Mouse (Mus musculus) cerebellum, adult 11-12 months (tissue): Measurements from ENCODE around the gene Mllt10.

ENCODE experiments used
- DNase-seq: peaks from one replicate; pipeline ENCODE4 v3.0.0; 2022

Gene Mllt10

GRCm38 (mm10) chr2:18034371-18035250 is 20.4 kb upstream of the Mllt10 start:
- no peak for DNase-seq

DNA sequence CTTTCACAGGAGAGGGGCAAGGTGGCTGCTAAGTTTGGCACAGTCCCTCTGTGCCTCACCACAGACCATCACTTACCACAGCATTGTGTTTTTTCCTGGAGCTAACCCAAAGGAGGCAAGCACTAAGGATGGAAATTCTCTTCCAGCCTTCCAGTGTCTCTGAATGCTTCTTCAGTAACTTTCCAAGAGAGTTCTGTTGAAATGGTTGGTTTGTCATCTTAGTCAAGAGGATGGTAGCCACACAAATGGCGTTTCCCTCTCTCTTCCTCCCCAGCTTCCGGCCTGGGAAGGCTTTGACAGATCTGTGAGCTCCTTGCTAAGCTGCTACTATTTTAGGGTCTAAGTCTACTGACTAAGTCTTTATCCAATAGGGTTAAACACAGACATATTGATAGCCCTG is 17.5 kb upstream of the Mllt10 start, which contains the start of gene A930004D18Rik:
Gene A930004D18Rik (minus strand): TSS at position 247 of the 400 bp plus-strand sequence.
- DNase-seq = no peak

GRCm38 (mm10) chr2:18038141-18038752 is 16.8 kb upstream of the Mllt10 start:
- no peak for DNase-seq

DNA sequence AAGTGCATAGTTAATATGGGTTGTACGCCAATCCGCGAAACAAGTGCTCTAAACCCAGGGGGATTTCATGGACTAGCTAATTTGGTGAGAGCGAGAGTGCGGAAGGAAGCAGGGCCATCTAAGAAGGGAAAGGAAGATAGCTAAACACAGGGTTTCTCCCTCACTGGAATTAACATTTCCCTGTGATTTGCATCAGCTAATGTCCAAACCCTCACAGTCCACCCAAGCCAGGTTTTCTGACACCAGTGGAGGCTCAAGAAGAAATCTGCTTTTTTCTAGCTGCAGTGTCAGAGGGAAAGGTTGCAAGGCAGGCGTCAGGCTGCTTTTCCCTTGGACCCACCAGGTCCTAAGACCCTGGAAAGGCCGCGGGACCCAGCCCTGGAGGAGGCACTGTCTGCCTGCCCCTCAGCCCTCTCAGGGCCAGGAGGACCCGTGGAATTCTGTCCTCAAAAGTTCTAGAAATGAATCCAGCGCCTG is 16.1 kb upstream of the Mllt10 start:
- no peak for DNase-seq

GRCm38 (mm10) chr2:18039566-18040290 is 15.3 kb upstream of the Mllt10 start:
- DNase-seq = no peak

- DNase-seq = no peak
Observed at GRCm38 (mm10) chr2:18040347-18041160, 14.5 kb upstream of the Mllt10 start.

DNA sequence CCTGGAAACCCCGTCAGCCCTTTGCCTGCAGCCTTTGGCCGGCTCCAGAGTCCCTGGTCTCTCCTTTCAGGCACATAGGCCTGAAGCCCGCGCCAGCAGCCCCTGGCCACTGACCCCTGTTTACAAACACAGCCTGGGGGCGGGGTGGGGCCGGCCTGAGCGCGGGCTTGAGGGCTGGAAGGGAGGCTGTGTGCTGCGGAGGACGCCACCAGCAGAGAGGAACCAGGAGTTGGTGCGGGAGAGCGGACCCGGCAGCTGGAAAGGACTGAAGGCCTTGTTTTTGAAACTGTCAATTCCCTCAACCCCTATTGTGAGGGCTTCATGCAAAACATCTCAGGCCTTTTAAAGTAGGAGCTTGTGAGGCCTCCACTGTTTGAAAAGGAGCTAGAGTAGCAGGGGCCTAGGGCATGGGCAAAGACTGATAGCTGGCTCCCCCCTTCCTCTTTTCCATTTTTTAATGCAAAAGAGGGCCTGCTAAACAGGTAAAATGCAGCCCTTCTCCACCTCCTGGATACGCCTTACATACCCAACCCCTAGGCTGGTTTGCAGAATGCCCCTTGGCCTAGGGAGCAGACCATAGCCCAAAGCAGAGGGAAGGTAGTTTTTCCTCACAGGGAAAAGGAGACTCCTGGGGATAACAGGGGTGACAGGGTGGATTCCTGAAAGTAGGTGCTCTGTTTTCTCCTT is 13.7 kb upstream of the Mllt10 start:
- no peak for DNase-seq

- DNase-seq = no peak
Observed at GRCm38 (mm10) chr2:18045143-18045780, 9.8 kb upstream of the Mllt10 start.

DNA sequence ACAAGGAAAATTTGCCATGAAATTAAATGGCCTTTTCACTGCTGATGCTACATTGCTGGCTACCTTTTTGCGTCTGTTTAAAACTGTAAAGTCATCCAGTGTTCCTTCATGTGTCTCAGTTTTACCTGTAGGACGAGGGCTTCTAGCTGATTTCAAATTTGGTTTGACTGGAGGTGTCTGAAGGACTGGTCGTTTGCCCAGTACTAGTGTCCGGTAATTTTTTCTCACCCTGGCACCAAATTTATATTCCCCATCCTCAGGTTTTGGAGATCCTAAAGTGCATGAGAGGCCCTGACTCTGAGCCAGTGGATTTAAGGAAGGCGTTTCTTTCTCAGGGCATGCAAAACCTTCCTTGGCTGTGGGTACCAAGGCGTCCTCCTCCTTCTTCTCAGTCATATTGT is 9.3 kb upstream of the Mllt10 start:
- no peak for DNase-seq

DNA sequence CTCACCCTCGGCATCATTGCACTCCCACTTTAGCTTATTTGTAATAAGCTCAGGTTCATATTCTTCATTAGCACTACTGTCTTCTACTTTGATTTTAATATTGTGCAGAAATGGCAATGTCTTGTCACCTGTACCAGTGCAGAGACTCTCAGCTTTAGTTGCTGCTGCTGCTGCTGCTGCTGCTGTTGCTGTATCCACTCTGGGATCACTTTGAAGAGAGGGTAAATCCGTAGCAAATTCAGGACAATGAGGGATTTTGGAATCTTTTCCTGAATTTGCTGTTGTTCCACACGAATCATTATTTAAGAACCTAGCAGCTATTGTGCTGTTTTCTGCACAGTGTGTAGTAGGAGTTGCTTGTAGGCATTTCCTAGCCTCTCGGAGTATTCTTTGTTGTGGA is 8.9 kb upstream of the Mllt10 start:
- DNase-seq = no peak

- DNase-seq = peak; percentile 77
Observed at GRCm38 (mm10) chr2:18046758-18047645, 8.0 kb upstream of the Mllt10 start.

DNA sequence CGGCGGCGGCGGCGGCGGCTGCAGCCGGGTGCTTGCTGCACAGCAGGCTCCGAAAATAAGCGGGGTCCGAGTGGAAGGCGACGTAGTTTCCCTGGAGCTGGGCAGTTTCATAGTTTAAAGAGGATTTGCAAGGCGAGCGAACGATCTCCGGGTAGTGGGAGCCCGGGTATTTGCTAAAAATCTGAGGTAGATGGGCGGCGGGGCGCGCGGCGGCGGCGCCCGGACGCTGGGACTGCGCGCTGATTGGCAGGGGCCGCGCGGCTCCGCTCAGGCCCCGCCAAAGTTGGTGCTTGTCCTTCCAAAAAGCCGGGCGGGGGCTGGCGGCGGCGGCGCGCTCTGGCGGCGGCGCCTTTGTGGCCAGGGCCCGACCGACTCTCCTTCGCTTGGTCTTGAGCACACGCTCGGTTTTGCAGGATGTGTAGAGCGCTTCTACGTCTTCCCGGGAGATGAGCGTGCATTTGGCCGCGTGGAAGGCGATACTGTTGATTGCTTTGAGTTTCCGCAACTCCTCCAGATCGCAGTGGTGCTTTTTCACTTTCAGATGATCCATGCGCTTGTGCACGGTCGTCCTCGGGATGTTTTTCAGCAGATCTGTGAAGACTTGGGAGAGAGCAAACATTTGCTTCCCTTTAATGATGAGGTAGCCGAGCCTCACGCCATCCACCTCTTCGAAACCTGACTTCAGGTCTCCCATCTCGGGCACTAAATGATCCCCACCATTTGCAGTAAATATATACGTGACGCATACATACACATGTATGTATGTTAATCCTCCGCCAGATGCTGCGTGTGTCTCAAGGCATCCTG is 7.2 kb upstream of the Mllt10 start:
- DNase-seq = peak; percentile 80

GRCm38 (mm10) chr2:18048453-18049075 is 6.5 kb upstream of the Mllt10 start, which contains the start of gene Skida1:
Gene Skida1, minus strand, starts transcription at chr2:18049051.
- DNase-seq = no peak

DNA sequence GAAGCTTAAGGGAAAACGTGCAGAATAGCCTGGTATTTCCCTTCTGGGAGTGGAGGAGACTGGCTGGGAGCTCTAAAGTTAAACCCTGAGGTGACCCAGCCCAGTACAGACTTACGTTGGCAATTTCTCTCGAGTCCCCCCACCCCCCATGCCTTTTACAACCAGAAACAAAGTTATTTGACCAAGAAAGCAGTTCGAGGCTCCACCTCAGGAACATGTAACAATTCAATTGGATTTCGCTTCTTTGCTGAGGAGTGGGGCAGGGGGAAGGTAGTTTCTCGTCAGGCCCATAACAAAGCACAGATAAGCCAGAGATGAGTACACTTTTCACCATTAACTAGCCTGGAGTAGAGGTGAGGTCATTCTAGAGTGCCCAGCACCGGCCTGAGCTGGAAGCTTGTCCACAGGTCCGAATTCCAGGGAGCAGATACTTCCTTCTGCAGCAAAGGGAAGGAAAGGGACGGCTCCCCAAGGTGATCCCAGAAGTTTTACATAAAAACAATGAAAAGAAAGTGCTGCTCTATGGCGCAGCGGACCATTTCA is 5.7 kb upstream of the Mllt10 start:
- no peak for DNase-seq

DNA sequence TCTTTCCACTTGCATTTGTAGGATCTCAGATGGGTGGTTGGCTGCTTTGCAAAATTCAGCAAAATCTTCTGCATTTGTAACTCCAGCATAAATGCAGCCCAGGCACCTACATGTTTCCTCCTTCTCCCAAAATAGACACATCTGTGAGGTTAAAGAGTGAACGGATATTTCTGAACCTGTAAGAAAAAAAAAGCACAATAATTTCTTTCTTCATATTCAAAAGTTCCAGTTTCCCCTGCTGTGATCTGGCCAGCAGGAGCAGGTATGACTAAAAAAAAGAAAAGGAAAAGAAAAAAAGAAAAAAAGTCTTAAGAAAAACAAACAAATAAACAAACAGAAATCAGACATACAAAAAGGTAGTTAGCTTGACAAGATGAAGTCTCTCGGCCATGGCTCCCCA is 5.0 kb upstream of the Mllt10 start:
- no peak for DNase-seq

- DNase-seq = no peak
Observed at GRCm38 (mm10) chr2:18050541-18050985, 4.5 kb upstream of the Mllt10 start.

DNA sequence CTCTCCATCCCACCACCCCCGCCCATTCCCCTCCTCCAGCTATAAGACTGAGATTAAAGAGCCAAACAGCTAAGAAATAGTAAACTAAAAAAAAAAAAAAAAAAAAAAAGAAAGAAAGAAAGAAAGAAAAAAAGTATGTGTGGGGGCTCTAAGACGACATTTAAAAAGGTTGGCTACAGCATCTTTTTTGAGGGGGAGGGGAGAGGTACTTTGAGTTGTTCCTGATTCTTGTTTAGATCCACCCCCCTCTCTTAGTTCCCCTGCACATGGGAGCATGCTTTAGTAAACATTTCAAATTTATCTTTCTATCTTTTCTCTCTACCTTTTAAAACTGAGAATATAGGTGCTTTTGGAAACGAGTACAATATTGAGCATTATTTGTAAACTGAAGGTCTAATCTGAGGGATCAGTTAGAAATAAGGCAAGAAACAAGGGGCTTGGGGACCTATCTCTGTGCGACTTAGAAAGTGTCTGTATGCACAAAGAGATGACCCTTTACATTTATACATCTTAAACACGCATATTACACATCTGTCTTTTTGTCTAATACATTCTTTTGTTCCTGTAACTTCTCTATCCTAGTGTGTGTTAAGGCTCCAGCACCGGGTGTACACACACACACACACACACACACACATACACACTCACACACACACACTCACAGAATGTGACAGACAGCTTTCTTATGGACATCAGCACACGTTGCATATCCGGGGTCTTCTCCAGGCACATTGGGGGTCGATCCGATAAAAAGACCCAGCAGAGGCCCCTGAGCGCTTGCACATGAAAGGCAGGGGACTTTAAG is 3.8 kb upstream of the Mllt10 start:
- no peak for DNase-seq

GRCm38 (mm10) chr2:18051831-18052170 is 3.2 kb upstream of the Mllt10 start:
- DNase-seq = no peak
